Mouse (Mus musculus): ENCODE results near the gene Mfsd13b. TPM values are rescaled to one million over a fixed set of nuclear protein-coding genes. Genes with fewer than 3 reads are reported as not detected.
"Not testable (repeated sequence)": the region's sequence is repeated elsewhere in the genome, so short reads cannot be mapped to it uniquely, and the experiment has no call there.

Mfsd13b gene
- polyA plus RNA-seq, 1 experiment, result not detected

DNA sequence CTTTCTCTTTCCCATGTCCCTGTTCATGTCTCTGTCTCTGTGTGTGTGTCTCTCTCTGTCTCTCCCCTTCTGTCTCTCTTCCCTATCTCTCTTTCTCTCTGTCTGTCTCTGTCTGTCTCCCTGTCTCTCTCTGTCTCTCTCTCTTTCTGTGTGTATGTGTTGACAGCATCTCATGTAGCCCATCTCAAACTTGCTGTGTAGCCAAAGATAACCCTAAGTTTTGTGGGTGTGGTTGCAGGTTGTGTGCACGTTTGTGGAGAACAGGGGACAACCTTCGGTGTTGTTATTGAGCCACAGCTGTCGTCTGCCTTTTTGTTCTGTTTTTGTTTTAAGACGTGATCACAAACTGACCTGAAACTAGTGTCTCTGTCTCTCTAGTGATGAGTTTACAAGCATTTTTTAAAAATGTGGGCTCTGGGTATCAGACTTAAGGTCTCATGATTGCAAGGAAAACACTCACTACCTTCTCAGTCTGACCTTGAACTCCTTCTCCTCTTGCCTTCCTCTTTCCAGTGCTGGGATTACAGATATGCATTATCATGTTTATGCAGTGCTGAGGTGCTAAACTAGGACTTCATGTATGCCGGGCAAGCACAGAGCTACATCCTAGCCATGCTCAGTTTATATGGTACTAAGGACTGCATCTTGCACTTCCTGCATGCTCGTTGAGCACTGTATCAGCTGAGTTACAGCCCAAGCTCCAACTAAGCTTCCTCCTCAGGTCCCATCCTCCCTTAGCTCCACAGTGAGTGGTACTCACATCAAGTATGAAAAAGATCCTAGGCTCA lies 43.1 kb downstream of the Mfsd13b start:
- no peak for TF ChIP-seq CTCF (IDR thresholded peaks at IDR 0.05; ENCODE audit: control insufficient read depth, insufficient read depth, low read length)
- no peak for TF ChIP-seq POLR2A (IDR thresholded peaks at IDR 0.05; ENCODE audit: borderline replicate concordance, control insufficient read depth, low read depth, low read length)
- Histone ChIP-seq H3K4me3 (replicated peaks; ENCODE audit: control insufficient read depth, low read depth, low read length) (no peak overlapping the region), H3K27ac (ENCODE audit: control insufficient read depth, insufficient read depth, low read depth, low read length, poor library complexity) (peak overlapping the region; percentile 49; the same call in 1 of the 2 replicates), H3K4me1 (ENCODE audit: control insufficient read depth, insufficient read depth, low read length) (peaks cover 4% of the 10 kb centered on the region)
- WGBS, result 48% methylated on average over 6 of the region's 6 CpGs

DNA sequence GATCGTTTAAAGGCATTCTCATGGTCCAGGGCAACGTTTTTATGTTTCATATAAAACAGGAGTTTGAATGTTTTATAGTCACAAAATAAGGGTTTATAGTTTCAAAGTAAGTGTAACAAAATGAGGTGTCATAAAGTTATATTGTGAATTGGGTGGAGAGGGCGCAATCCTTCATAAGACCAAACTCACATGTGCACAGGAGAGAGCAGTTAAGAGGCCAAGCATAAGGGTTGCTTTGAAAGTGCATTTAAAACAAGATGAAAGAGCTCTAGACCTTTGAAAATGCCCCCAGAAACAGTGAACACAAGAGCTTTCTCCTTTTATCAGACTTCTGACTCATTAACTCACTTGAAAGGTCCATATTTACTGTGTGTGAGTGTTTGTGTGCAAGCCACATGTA lies 44.0 kb downstream of the Mfsd13b start:
- WGBS, result 53% methylated on average over 3 of the region's 3 CpGs

DNA sequence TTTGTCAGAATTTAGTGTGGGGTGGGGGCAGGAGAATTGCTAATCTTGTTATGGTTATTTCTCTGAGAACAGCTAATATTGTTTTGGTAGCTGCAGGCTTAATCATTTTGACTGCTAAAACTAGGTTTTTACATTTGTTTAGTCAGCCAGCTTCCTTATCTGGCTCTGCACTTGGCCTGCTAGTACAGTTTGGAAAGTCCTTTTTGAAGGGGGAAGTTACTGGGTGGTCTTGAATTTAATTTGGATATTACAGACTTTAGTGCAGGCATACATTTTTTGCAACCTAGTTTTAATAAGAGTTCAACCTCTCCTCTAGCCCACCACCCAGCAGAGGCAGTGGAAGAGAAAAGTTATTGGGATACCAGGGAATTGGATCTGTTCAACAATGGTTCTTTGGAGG lies 47.6 kb downstream of the Mfsd13b start:
- not testable (repeated sequence) for H3K4me1 ChIP-seq (ENCODE audit: control insufficient read depth, insufficient read depth, low read length); H3K4me3 ChIP-seq (replicated peaks; ENCODE audit: control insufficient read depth, low read depth, low read length); H3K27ac ChIP-seq (ENCODE audit: control insufficient read depth, insufficient read depth, low read depth, low read length, poor library complexity)

More for the DNA sequence above, 44.0 kb downstream of the Mfsd13b start:
- H3K4me1 ChIP-seq (ENCODE audit: control insufficient read depth, insufficient read depth, low read length), result peaks cover 3% of the 10 kb centered on the region; the same call in 1 of the 2 replicates
- H3K4me3 ChIP-seq (replicated peaks; ENCODE audit: control insufficient read depth, low read depth, low read length), result no peak overlapping the region
- no peak overlapping the region for H3K27ac ChIP-seq (ENCODE audit: control insufficient read depth, insufficient read depth, low read depth, low read length, poor library complexity)
- TF ChIP-seq POLR2A (IDR thresholded peaks at IDR 0.05; ENCODE audit: borderline replicate concordance, control insufficient read depth, low read depth, low read length), result no peak
- no peak for TF ChIP-seq CTCF (IDR thresholded peaks at IDR 0.05; ENCODE audit: control insufficient read depth, insufficient read depth, low read length)

DNA sequence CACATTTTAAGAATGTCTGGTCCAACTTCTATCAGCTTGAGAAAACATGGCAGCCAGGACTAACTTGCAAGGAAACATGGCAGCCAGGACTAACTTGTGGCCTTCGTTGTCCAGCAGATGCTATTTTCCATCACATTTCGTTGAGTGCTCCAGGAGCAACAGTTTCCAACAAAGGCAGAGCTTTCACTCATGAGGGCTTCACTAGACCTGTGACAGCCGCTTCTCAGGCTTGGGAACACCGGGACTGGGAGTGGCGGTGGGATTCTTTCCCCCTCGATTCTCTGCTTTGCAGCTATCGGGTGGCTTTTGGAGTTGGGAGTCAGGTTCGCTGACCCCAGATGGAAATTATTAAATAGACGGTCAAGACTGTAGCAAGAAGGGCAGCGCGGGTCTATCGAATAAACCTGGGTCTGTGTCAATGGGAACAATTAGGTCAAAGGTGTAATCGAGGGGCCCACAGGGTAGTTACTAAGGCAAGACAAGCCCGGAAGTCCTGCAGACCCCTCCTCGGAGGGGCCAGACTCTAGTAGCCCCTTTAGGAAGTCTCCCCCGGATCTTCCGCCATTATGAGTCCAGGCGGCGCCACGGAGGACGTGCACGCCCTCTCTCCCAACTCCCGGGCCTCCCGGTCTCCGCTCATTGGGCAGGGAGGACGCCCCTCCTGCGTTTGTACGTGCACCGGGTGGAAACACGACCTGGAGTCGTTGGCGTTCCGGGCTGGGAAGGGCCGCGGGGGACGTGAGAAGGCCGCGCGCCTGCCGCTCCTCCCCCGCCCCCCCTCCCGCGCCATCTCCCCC lies 51.7 kb downstream of the Mfsd13b start, which contains the start of gene Mettl9:
Gene Mettl9, plus strand, starts transcription at position 590 of the 797 bp plus-strand sequence.
- TF ChIP-seq CTCF (IDR thresholded peaks at IDR 0.05; ENCODE audit: control insufficient read depth, insufficient read depth, low read length) (no peak), POLR2A (IDR thresholded peaks at IDR 0.05; ENCODE audit: borderline replicate concordance, control insufficient read depth, low read depth, low read length) (peak; percentile 83)

DNA sequence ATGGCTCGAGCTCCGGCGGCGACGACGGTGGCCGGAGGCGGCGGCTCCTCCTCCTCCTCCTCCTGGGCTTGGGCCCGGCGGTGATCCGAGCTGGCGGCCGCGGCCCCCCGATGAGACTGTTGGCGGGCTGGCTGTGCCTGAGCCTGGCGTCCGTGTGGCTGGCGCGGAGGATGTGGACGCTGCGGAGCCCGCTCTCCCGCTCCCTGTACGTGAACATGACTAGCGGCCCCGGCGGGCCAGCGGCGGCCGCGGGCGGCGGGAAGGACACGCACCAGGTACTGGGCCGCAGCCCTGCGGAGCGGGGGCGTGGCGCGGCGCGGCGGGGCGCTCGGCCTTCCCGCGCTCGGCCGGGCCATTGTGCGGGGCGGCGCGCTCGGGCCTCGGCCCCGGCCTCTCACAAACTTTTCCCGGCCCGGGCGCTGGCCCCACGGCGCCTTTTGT lies 52.4 kb downstream of the Mfsd13b start:
- Histone ChIP-seq H3K27ac (ENCODE audit: control insufficient read depth, insufficient read depth, low read depth, low read length, poor library complexity) (peak overlapping the region; percentile 91), H3K4me1 (ENCODE audit: control insufficient read depth, insufficient read depth, low read length) (no peaks in the 10 kb centered on the region; the same call in 1 of the 2 replicates), H3K4me3 (replicated peaks; ENCODE audit: control insufficient read depth, low read depth, low read length) (peak overlapping the region; percentile 79)
- TF ChIP-seq POLR2A (IDR thresholded peaks at IDR 0.05; ENCODE audit: borderline replicate concordance, control insufficient read depth, low read depth, low read length), result no peak
- TF ChIP-seq CTCF (IDR thresholded peaks at IDR 0.05; ENCODE audit: control insufficient read depth, insufficient read depth, low read length), result no peak
- under 1% methylated on average over 63 of the region's 63 CpGs for WGBS

More for the DNA sequence above, 51.7 kb downstream of the Mfsd13b start, which contains the start of gene Mettl9:
- Histone ChIP-seq H3K4me3 (replicated peaks; ENCODE audit: control insufficient read depth, low read depth, low read length) (peak within 1 kb of the TSS; percentile 79), H3K4me1 (ENCODE audit: control insufficient read depth, insufficient read depth, low read length) (no peaks in the 10 kb centered on the region; the same call in 1 of the 2 replicates), H3K27ac (ENCODE audit: control insufficient read depth, insufficient read depth, low read depth, low read length, poor library complexity) (peak within 1 kb of the TSS; percentile 91)
- WGBS, result 5% methylated on average over 36 of the region's 43 CpGs

DNA sequence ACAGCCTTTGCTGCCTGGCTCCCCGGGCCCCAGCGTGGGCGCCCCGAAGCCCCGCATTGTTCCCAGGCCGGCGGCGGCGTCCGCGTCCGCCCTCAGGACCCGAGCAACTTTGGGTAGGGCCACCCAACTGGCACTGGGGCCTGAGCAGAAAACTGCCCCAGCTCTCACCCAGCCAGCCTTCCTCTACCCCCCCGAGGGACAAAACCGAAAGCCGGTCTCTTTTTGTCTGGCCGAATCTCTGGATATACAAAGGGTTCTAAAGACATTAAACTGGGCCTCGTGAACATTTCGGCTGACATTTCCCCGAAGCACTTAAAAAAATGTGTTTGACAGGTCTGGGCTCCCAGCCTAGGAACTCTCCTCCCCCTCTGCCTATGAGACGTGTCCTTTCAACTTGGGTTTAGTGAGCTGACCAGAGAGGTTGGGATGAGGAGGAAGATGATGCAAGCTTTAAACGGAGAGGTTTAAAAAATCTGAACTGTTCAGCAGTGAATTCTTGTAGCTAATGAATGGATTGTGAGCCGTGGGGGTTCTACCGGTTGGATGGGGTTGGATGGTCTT lies 52.9 kb downstream of the Mfsd13b start:
- no peak for TF ChIP-seq POLR2A (IDR thresholded peaks at IDR 0.05; ENCODE audit: borderline replicate concordance, control insufficient read depth, low read depth, low read length)
- TF ChIP-seq CTCF (IDR thresholded peaks at IDR 0.05; ENCODE audit: control insufficient read depth, insufficient read depth, low read length), result no peak
- H3K27ac ChIP-seq (ENCODE audit: control insufficient read depth, insufficient read depth, low read depth, low read length, poor library complexity), result peak overlapping the region; percentile 91
- H3K4me1 ChIP-seq (ENCODE audit: control insufficient read depth, insufficient read depth, low read length), result no peaks in the 10 kb centered on the region; the same call in 1 of the 2 replicates
- under 1% methylated on average over 24 of the region's 24 CpGs for WGBS
- H3K4me3 ChIP-seq (replicated peaks; ENCODE audit: control insufficient read depth, low read depth, low read length), result peak overlapping the region; percentile 79

DNA sequence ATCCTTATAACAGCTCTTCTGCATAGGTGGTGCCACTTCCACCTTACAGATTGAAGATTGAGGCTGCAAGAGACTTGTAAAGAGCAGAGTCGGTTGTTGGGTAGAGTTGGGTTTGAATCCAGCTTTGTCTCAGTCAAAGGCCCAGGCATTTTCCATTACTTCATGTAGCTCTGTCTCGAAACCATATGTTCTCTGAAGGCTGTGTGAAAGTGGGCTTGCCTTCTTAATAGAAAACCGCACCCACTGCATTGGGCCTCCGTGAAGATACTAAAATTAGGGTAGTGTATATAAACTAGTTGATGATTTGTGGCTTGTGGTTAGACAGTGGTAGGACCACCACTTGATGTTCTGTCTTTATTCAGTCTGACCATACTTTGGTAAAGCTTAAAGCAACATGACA lies 58.3 kb downstream of the Mfsd13b start:
- H3K4me3 ChIP-seq (replicated peaks; ENCODE audit: control insufficient read depth, low read depth, low read length), result no peak overlapping the region
- no peaks in the 10 kb centered on the region; the same call in 1 of the 2 replicates for H3K4me1 ChIP-seq (ENCODE audit: control insufficient read depth, insufficient read depth, low read length)
- TF ChIP-seq CTCF (IDR thresholded peaks at IDR 0.05; ENCODE audit: control insufficient read depth, insufficient read depth, low read length) (no peak), POLR2A (IDR thresholded peaks at IDR 0.05; ENCODE audit: borderline replicate concordance, control insufficient read depth, low read depth, low read length) (no peak)
- H3K27ac ChIP-seq (ENCODE audit: control insufficient read depth, insufficient read depth, low read depth, low read length, poor library complexity), result no peak overlapping the region
- 51% methylated on average over 4 of the region's 4 CpGs for WGBS

DNA sequence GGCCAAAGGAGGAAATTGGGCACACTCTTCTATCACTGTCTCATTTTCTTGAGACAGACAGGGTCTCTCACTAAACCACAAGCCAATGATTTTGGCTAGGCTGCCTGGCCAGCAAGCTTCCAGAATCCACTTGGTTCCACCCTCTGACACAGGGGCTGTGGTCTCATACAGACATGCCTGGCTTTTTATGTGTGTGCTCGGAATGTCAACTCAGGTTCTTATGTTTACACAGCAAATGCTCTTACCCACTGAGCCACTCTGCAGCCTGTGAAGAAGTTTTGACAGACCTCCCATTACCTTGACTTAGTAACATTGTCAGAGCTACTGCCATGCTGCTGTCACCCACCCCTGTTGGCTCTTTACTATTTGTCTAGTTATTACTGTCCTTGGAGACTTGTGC lies 59.7 kb downstream of the Mfsd13b start:
- TF ChIP-seq CTCF (IDR thresholded peaks at IDR 0.05; ENCODE audit: control insufficient read depth, insufficient read depth, low read length) (no peak), POLR2A (IDR thresholded peaks at IDR 0.05; ENCODE audit: borderline replicate concordance, control insufficient read depth, low read depth, low read length) (no peak)
- Histone ChIP-seq H3K27ac (ENCODE audit: control insufficient read depth, insufficient read depth, low read depth, low read length, poor library complexity) (no peak overlapping the region), H3K4me3 (replicated peaks; ENCODE audit: control insufficient read depth, low read depth, low read length) (no peak overlapping the region), H3K4me1 (ENCODE audit: control insufficient read depth, insufficient read depth, low read length) (no peaks in the 10 kb centered on the region; the same call in 1 of the 2 replicates)
- 59% methylated on average over 1 of the region's 1 CpGs for WGBS

Data from bone marrow, adult 2 months (tissue).